Mouse (Mus musculus): ENCODE measurements around the gene Usp9y. TPM values are rescaled to one million over a fixed set of nuclear protein-coding genes. Genes with fewer than 3 reads are reported as not detected.

Gene Usp9y
- not detected for total RNA-seq (2022)

GRCm38 (mm10) chrY:1459682-1460081 lies at the start of gene Usp9y:
Usp9y (minus strand) TSS chrY:1459782.
- no peak for DNase-seq (ENCODE audit: low spot score in 2 of 2)

- DNase-seq (ENCODE audit: low spot score in 2 of 2) = no peak
Measured at GRCm38 (mm10) chrY:1293708-1294107, 165.9 kb downstream of the Usp9y start.

- peak in 1 of 2 experiments; percentile 35 for DNase-seq (ENCODE audit: low spot score in 2 of 2)
Measured at GRCm38 (mm10) chrY:1286171-1286795, 173.3 kb downstream of the Usp9y start, which contains the start of gene Ddx3y. Ddx3y (minus strand) TSS chrY:1286629.

- no peak for DNase-seq (ENCODE audit: low spot score in 2 of 2)
Measured at GRCm38 (mm10) chrY:1285735-1286134, 173.8 kb downstream of the Usp9y start.

Other genes with a start within 250 kb of the Usp9y start
- gene Uty, start 214.0 kb downstream of the Usp9y start, total RNA-seq (2022) = 10 to 100 TPM in 2 of 4 experiments, not detected in 2; 11.7 to 13.9 TPM
- gene Ddx3y, start 173.2 kb downstream of the Usp9y start, total RNA-seq (2022) = 10 to 100 TPM in 2 of 4 experiments, not detected in 2; 60.2 to 69.5 TPM

Measured in gastrocnemius, adult 8-10 months (tissue).